Mouse (Mus musculus) kidney, postnatal 0 days (tissue): ENCODE data around the gene Il11. TPM values are rescaled to one million over a fixed set of nuclear protein-coding genes. Genes with fewer than 3 reads are reported as not detected.

ENCODE experiments used
- ATAC-seq: fragments of 200-750 bp; cut with Nextera tagmentation; replicated peaks from 2 replicates; pipeline ENCODE4 v1.8.0; 2017; ENCODE audit warnings: low read depth, moderate number of reproducible peaks, moderate TSS enrichment, moderate library complexity; ENCODE audit not compliant: low FRiP score
- DNase-seq: peaks from one replicate; pipeline ENCODE4 v3.0.0-alpha.2; 2016; ENCODE audit warnings: low spot score
- H3K27ac ChIP-seq: fragments of 300-500 bp; sonication (generic); 2 replicates; pipeline ENCODE4 v1.5.1; 2014; ENCODE audit warnings: mild to moderate bottlenecking
- H3K27me3 ChIP-seq: fragments of 300-500 bp; sonication (generic); 2 replicates; pipeline ENCODE4 v1.6.1; 2014; ENCODE audit warnings: low read length, mixed read lengths; ENCODE audit not compliant: insufficient read depth
- H3K36me3 ChIP-seq: fragments of 300-500 bp; sonication (generic); 2 replicates; pipeline ENCODE4 v1.6.1; 2014; ENCODE audit warnings: low read length, mixed read lengths; ENCODE audit not compliant: insufficient read depth
- H3K4me1 ChIP-seq: fragments of 300-500 bp; sonication (generic); replicated peaks from 2 replicates; pipeline ENCODE4 v1.6.1; 2014; ENCODE audit warnings: antibody characterized with exemption, low read length, mixed read lengths; ENCODE audit not compliant: insufficient read depth
- H3K4me2 ChIP-seq: fragments of 300-500 bp; sonication (generic); 2 replicates; pipeline ENCODE4 v1.6.1; 2014; ENCODE audit warnings: mild to moderate bottlenecking, low read length, moderate library complexity, mixed read lengths
- H3K4me3 ChIP-seq: fragments of 300-500 bp; sonication (generic); replicated peaks from 2 replicates; pipeline ENCODE4 v1.5.1; 2014; ENCODE audit warnings: low read depth, low read length
- H3K9ac ChIP-seq: fragments of 300-500 bp; sonication (generic); 2 replicates; pipeline ENCODE4 v1.6.1; 2014; ENCODE audit warnings: low read depth, low read length
- H3K9me3 ChIP-seq: fragments of 300-500 bp; sonication (generic); replicated peaks from 2 replicates; pipeline ENCODE4 v1.6.1; 2016; ENCODE audit warnings: low read length, inconsistent platforms, mixed read lengths
- CTCF ChIP-seq: IDR thresholded peaks from 2 replicates; pipeline ENCODE4 v1.5.1; 2016; ENCODE audit warnings: antibody characterized with exemption, low read depth, mild to moderate bottlenecking, moderate library complexity
- WGBS: fragments of 180-500 bp; shearing (Covaris S2); extraction: QIAGEN DNeasy Blood & Tissue Kit; methylation state at CpG from one replicate; pipeline ENCODE4 v1.1.7; 2014; 5-methylcytosine and 5-hydroxymethylcytosine counted together
- polyA plus RNA-seq: library from polyadenylated mRNA; unstranded; fragments of >200 nt; fragmentation: Nextera tagmentation; extraction: Ambion mirVana; gene quantifications from 2 replicates; pipeline ENCODE4 v1.2.1, GENCODE M21; 2015

The Il11 gene
- polyA plus RNA-seq, 1 experiment from 2014 or later = 0.14 TPM

DNA sequence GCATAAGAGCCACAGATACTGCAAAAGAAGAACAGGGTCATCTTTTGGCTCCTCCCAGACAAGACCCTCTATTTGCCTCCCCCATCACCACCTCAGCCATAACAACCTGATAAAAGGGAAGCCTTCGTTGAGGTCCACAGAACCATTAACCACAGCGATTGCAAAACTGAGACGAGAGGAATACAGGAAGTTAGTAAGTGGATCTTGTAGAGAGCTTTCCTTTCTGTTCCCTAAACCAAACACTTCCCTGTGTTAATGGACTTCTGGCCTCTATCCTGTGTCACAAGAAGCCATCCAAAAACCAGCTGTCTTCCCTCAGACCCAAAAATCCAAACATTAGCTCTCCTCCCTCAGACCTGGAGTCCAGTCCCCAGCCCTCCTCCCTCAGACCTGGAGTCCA lies 58.3 kb downstream of the Il11 start:
- H3K27me3 ChIP-seq = no peaks in the 10 kb centered on the region
- H3K27ac ChIP-seq = 0 out of 2 replicates have a peak overlapping the region, but pooled peaks have one; percentile 0
- no peak for ATAC-seq
- H3K4me3 ChIP-seq = no peak overlapping the region
- H3K4me1 ChIP-seq = no peaks in the 10 kb centered on the region
- H3K4me2 ChIP-seq = no peak overlapping the region
- 16% methylated on average over 3 of the region's 3 CpGs for WGBS
- TF ChIP-seq CTCF = no peak
- no peak overlapping the region for H3K9ac ChIP-seq
- H3K36me3 ChIP-seq = no peaks in the 10 kb centered on the region
- DNase-seq = peak; percentile 27
- H3K9me3 ChIP-seq = no peaks in the 10 kb centered on the region

DNA sequence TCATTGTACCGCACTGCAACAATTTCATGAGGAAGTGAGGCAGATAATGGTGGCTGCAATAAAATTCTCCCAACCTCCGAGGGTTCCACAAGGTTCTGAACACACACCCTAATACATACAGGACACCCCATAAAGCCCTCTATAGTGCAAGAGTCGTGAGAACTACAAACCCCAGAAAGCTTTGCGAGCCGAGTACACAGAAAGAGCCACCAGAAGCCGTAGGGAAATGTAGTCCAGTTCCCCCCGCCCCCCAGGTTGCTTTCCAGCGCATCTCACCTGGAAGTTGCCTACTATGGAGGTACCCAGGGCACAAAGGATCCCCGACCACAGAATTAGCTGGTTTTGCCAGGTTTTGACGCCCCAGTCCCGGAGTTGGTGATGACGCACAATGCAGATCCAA lies 59.2 kb downstream of the Il11 start:
- H3K27ac ChIP-seq = 0 out of 2 replicates have a peak overlapping the region, but pooled peaks have one; percentile 0
- ATAC-seq = no peak
- WGBS = 28% methylated on average over 12 of the region's 12 CpGs

More for the DNA sequence above, 59.2 kb downstream of the Il11 start:
- H3K9ac ChIP-seq = no peak overlapping the region
- no peak for TF ChIP-seq CTCF
- no peaks in the 10 kb centered on the region for H3K4me1 ChIP-seq
- no peaks in the 10 kb centered on the region for H3K9me3 ChIP-seq
- DNase-seq = no peak
- no peaks in the 10 kb centered on the region for H3K27me3 ChIP-seq
- peak overlapping the region; percentile 24; the same call in 1 of the 2 replicates for H3K4me3 ChIP-seq
- H3K36me3 ChIP-seq = no peaks in the 10 kb centered on the region
- peak overlapping the region; percentile 52 for H3K4me2 ChIP-seq

Other genes with a start within 250 kb of the Il11 start
- gene Syt5, start 235.3 kb downstream of the Il11 start, polyA plus RNA-seq = 6.4 and 6.6 TPM in 2 replicates
- gene Ptprh, start 178.8 kb downstream of the Il11 start, polyA plus RNA-seq = 0.13 and 0.31 TPM in 2 replicates
- 0.56 and 0.80 TPM in 2 replicates for gene Tmem86b, start 151.4 kb downstream of the Il11 start, polyA plus RNA-seq
- 4.8 and 5.1 TPM in 2 replicates for gene Ppp6r1, start 123.8 kb downstream of the Il11 start, polyA plus RNA-seq
- 99.7 and 99.9 TPM in 2 replicates for gene Hspbp1, start 97.8 kb downstream of the Il11 start, polyA plus RNA-seq
- gene Brsk1, start 92.3 kb downstream of the Il11 start, polyA plus RNA-seq = 0.71 and 0.78 TPM in 2 replicates
- gene Tmem150b, start 57.6 kb downstream of the Il11 start, polyA plus RNA-seq = 0.06 and 0.12 TPM in 2 replicates
- gene Kmt5c, start 42.7 kb downstream of the Il11 start, polyA plus RNA-seq = 61.2 and 64.8 TPM in 2 replicates
- gene Cox6b2, start 29.8 kb downstream of the Il11 start, polyA plus RNA-seq = 70.7 and 84.0 TPM in 2 replicates
- gene Fam71e2, start 11.6 kb downstream of the Il11 start, polyA plus RNA-seq = not detected in 2 replicates
- 0.70 TPM in 1 of 2 replicates, not detected in the other for gene Tmem190, start 78 bp upstream of the Il11 start, polyA plus RNA-seq
- 35.9 and 40.4 TPM in 2 replicates for gene Tmem238, start 6.8 kb upstream of the Il11 start, polyA plus RNA-seq
- gene Rpl28, start 10.0 kb upstream of the Il11 start, polyA plus RNA-seq = 453 and 480 TPM in 2 replicates
- 198 and 203 TPM in 2 replicates for gene Ube2s, start 29.7 kb upstream of the Il11 start, polyA plus RNA-seq
- gene Shisa7, start 61.8 kb upstream of the Il11 start, polyA plus RNA-seq = 0.62 and 0.67 TPM in 2 replicates
- gene Isoc2b, start 87.4 kb upstream of the Il11 start, polyA plus RNA-seq = 11.0 and 12.4 TPM in 2 replicates
- gene Isoc2a, start 94.3 kb upstream of the Il11 start, polyA plus RNA-seq = 0.72 and 0.77 TPM in 2 replicates
- gene Gm36210, start 123.7 kb upstream of the Il11 start, polyA plus RNA-seq = not detected in 2 replicates
- 3.5 and 3.9 TPM in 2 replicates for gene Zfp628, start 132.4 kb upstream of the Il11 start, polyA plus RNA-seq
- 2.1 and 2.6 TPM in 2 replicates for gene Nat14, start 139.2 kb upstream of the Il11 start, polyA plus RNA-seq
- gene Ssc5d, start 142.9 kb upstream of the Il11 start, polyA plus RNA-seq = 0.91 and 1.1 TPM in 2 replicates
- gene Sbk2, start 181.5 kb upstream of the Il11 start, polyA plus RNA-seq = 0.12 and 0.13 TPM in 2 replicates
- 0.05 TPM in 1 of 2 replicates, not detected in the other for gene Sbk3, start 188.3 kb upstream of the Il11 start, polyA plus RNA-seq
- 21.2 and 21.3 TPM in 2 replicates for gene Zfp579, start 213.3 kb upstream of the Il11 start, polyA plus RNA-seq
- gene Zfp524, start 231.6 kb upstream of the Il11 start, polyA plus RNA-seq = 12.8 and 14.1 TPM in 2 replicates
- 30.4 and 31.8 TPM in 2 replicates for gene Fiz1, start 231.8 kb upstream of the Il11 start, polyA plus RNA-seq
- 4.7 and 5.7 TPM in 2 replicates for gene Gm44973, start 232.6 kb upstream of the Il11 start, polyA plus RNA-seq
- gene Zfp865, start 237.5 kb upstream of the Il11 start, polyA plus RNA-seq = 4.7 and 5.6 TPM in 2 replicates
- 22.7 and 23.5 TPM in 2 replicates for gene Ccdc106, start 237.7 kb upstream of the Il11 start, polyA plus RNA-seq